Mouse (Mus musculus) embryonic facial prominence, embryonic 14.5 days (tissue): Measurements from ENCODE around the gene Pi4k2b. TPM values are rescaled to one million over a fixed set of nuclear protein-coding genes. Genes with fewer than 3 reads are reported as not detected.

Source experiments
- ATAC-seq: fragments of 200-750 bp; cut with Nextera tagmentation; 2 replicates; pipeline ENCODE4 v1.8.0; 2017; ENCODE audit warnings: low read depth, moderate number of reproducible peaks, moderate TSS enrichment
- DNase-seq: peaks from one replicate; pipeline ENCODE4 v3.0.0-alpha.2; 2015; ENCODE audit warnings: low spot score
- H3K27ac ChIP-seq: fragments of 300-500 bp; sonication (generic); replicated peaks from 2 replicates; pipeline ENCODE4 v1.5.1; 2014; ENCODE audit warnings: low read depth, mild to moderate bottlenecking, low read length, moderate library complexity
- H3K27me3 ChIP-seq: fragments of 300-500 bp; sonication (generic); replicated peaks from 2 replicates; pipeline ENCODE4 v1.6.1; 2014; ENCODE audit warnings: low read length; ENCODE audit not compliant: control insufficient read depth, insufficient read depth
- H3K36me3 ChIP-seq: fragments of 300-500 bp; sonication (generic); 2 replicates; pipeline ENCODE4 v1.6.1; 2014; ENCODE audit warnings: low read length, mixed read lengths; ENCODE audit not compliant: control insufficient read depth, insufficient read depth
- H3K4me1 ChIP-seq: fragments of 300-500 bp; sonication (generic); 2 replicates; pipeline ENCODE4 v1.6.1; 2014; ENCODE audit warnings: antibody characterized with exemption, low read length; ENCODE audit not compliant: control insufficient read depth, insufficient read depth
- H3K4me2 ChIP-seq: fragments of 300-500 bp; sonication (generic); 2 replicates; pipeline ENCODE4 v1.6.1; 2014; ENCODE audit warnings: low read depth, mild to moderate bottlenecking, low read length, moderate library complexity, mixed read lengths
- H3K4me3 ChIP-seq: fragments of 300-500 bp; sonication (generic); 2 replicates; pipeline ENCODE4 v1.5.1; 2014; ENCODE audit warnings: low read depth, mild to moderate bottlenecking, low read length
- H3K9ac ChIP-seq: fragments of 300-500 bp; sonication (generic); 2 replicates; pipeline ENCODE4 v1.6.1; 2014; ENCODE audit warnings: low read depth, mild to moderate bottlenecking, low read length, moderate library complexity, mixed read lengths
- H3K9me3 ChIP-seq: fragments of 300-500 bp; sonication (generic); 2 replicates; pipeline ENCODE4 v1.6.1; 2016; ENCODE audit warnings: low read length; ENCODE audit not compliant: control insufficient read depth
- WGBS: fragments of 180-500 bp; shearing (Covaris S2); extraction: QIAGEN DNeasy Blood & Tissue Kit; methylation state at CpG from one replicate; pipeline ENCODE4 v1.1.7; 2014; 5-methylcytosine and 5-hydroxymethylcytosine counted together
- polyA plus RNA-seq: library from polyadenylated mRNA; unstranded; fragments of >200 nt; fragmentation: Nextera tagmentation; extraction: Ambion mirVana; gene quantifications from 2 replicates; pipeline ENCODE4 v1.2.1, GENCODE M21; 2014

Pi4k2b gene
- polyA plus RNA-seq, 1 experiment from 2014 or later, result 25.6 TPM

GRCm38 (mm10) chr5:52783957-52784356, 42.6 kb downstream of the Pi4k2b start:
- Histone ChIP-seq H3K27me3 (no peaks in the 10 kb centered on the region), H3K9ac (no peak overlapping the region), H3K4me1 (no peaks in the 10 kb centered on the region), H3K9me3 (no peaks in the 10 kb centered on the region), H3K36me3 (peaks cover 11% of the 10 kb centered on the region; the same call in 1 of the 2 replicates), H3K4me3 (peak overlapping the region; percentile 79), H3K4me2 (peak overlapping the region; percentile 63), H3K27ac (no peak overlapping the region)
- 71% methylated on average over 2 of the region's 2 CpGs for WGBS
- ATAC-seq (no peak), DNase-seq (no peak)

- H3K9me3 ChIP-seq, result no peaks in the 10 kb centered on the region
- H3K4me2 ChIP-seq, result no peak overlapping the region
- no peak overlapping the region for H3K9ac ChIP-seq
- H3K4me3 ChIP-seq, result no peak overlapping the region
- DNase-seq (no peak), ATAC-seq (no peak)
- peaks cover 15% of the 10 kb centered on the region; the same call in 1 of the 2 replicates for H3K36me3 ChIP-seq
- no peak overlapping the region for H3K27ac ChIP-seq
- H3K4me1 ChIP-seq, result no peaks in the 10 kb centered on the region
- H3K27me3 ChIP-seq, result no peaks in the 10 kb centered on the region
- WGBS, result 86% methylated on average over 7 of the region's 7 CpGs
Measured at GRCm38 (mm10) chr5:52786556-52787322, 45.4 kb downstream of the Pi4k2b start.

- Histone ChIP-seq H3K4me2 (no peak overlapping the region), H3K4me1 (no peaks in the 10 kb centered on the region), H3K9ac (no peak overlapping the region), H3K9me3 (no peaks in the 10 kb centered on the region), H3K27me3 (no peaks in the 10 kb centered on the region), H3K36me3 (peaks cover 33% of the 10 kb centered on the region), H3K27ac (no peak overlapping the region), H3K4me3 (no peak overlapping the region)
- WGBS, result 95% methylated on average over 9 of the region's 9 CpGs
- DNase-seq (no peak), ATAC-seq (no peak)
Measured at GRCm38 (mm10) chr5:52793230-52793629, 51.9 kb downstream of the Pi4k2b start.

GRCm38 (mm10) chr5:52794109-52794508, 52.7 kb downstream of the Pi4k2b start:
- WGBS, result 92% methylated on average over 9 of the region's 9 CpGs
- Histone ChIP-seq H3K4me1 (no peaks in the 10 kb centered on the region), H3K4me3 (no peak overlapping the region), H3K36me3 (peaks cover 32% of the 10 kb centered on the region), H3K9me3 (no peaks in the 10 kb centered on the region), H3K27me3 (no peaks in the 10 kb centered on the region), H3K4me2 (no peak overlapping the region), H3K9ac (no peak overlapping the region), H3K27ac (no peak overlapping the region)
- DNase-seq, result no peak
- ATAC-seq, result no peak

- no peak for ATAC-seq
- 90% methylated on average over 12 of the region's 12 CpGs for WGBS
Measured at GRCm38 (mm10) chr5:52799274-52799985, 58.1 kb downstream of the Pi4k2b start.

GRCm38 (mm10) chr5:52805801-52806200, 64.4 kb downstream of the Pi4k2b start:
- Histone ChIP-seq H3K36me3 (peaks cover 21% of the 10 kb centered on the region), H3K9ac (no peak overlapping the region), H3K4me2 (no peak overlapping the region), H3K27ac (no peak overlapping the region), H3K9me3 (no peaks in the 10 kb centered on the region), H3K4me1 (no peaks in the 10 kb centered on the region), H3K4me3 (no peak overlapping the region), H3K27me3 (no peaks in the 10 kb centered on the region)
- ATAC-seq (no peak), DNase-seq (no peak)
- 85% methylated on average over 4 of the region's 4 CpGs for WGBS

More at GRCm38 (mm10) chr5:52799274-52799985, 58.1 kb downstream of the Pi4k2b start:
- Histone ChIP-seq H3K27me3 (no peaks in the 10 kb centered on the region), H3K36me3 (peaks cover 36% of the 10 kb centered on the region), H3K9me3 (no peaks in the 10 kb centered on the region), H3K4me3 (no peak overlapping the region), H3K4me1 (no peaks in the 10 kb centered on the region), H3K27ac (no peak overlapping the region), H3K4me2 (no peak overlapping the region), H3K9ac (no peak overlapping the region)
- no peak for DNase-seq

- Histone ChIP-seq H3K36me3 (peaks cover 21% of the 10 kb centered on the region), H3K27ac (no peak overlapping the region), H3K27me3 (no peaks in the 10 kb centered on the region), H3K4me2 (no peak overlapping the region), H3K9me3 (no peaks in the 10 kb centered on the region), H3K4me3 (no peak overlapping the region), H3K4me1 (no peaks in the 10 kb centered on the region), H3K9ac (no peak overlapping the region)
- no peak for ATAC-seq
- WGBS, result 61% methylated on average over 8 of the region's 8 CpGs
- no peak for DNase-seq
Measured at GRCm38 (mm10) chr5:52806349-52806748, 65.0 kb downstream of the Pi4k2b start.

GRCm38 (mm10) chr5:52807030-52807429, 65.7 kb downstream of the Pi4k2b start:
- no peak overlapping the region for H3K27ac ChIP-seq
- H3K4me2 ChIP-seq, result no peak overlapping the region
- 73% methylated on average over 7 of the region's 7 CpGs for WGBS

More at GRCm38 (mm10) chr5:52807030-52807429, 65.7 kb downstream of the Pi4k2b start:
- no peak overlapping the region for H3K4me3 ChIP-seq
- H3K36me3 ChIP-seq, result peaks cover 21% of the 10 kb centered on the region
- DNase-seq (peak; percentile 6), ATAC-seq (no peak)
- no peak overlapping the region for H3K9ac ChIP-seq
- no peaks in the 10 kb centered on the region for H3K9me3 ChIP-seq
- H3K27me3 ChIP-seq, result no peaks in the 10 kb centered on the region
- no peaks in the 10 kb centered on the region for H3K4me1 ChIP-seq
